Mouse (Mus musculus): ENCODE data around the gene Cux2. TPM values are rescaled to one million over a fixed set of nuclear protein-coding genes. Genes with fewer than 3 reads are reported as not detected.
A peak's percentile ranks its signal among the peaks of the same experiment; 100 is the strongest.

Cux2 gene
- polyA plus RNA-seq, 1 experiment from 2014 or later = 7.1 TPM

DNA sequence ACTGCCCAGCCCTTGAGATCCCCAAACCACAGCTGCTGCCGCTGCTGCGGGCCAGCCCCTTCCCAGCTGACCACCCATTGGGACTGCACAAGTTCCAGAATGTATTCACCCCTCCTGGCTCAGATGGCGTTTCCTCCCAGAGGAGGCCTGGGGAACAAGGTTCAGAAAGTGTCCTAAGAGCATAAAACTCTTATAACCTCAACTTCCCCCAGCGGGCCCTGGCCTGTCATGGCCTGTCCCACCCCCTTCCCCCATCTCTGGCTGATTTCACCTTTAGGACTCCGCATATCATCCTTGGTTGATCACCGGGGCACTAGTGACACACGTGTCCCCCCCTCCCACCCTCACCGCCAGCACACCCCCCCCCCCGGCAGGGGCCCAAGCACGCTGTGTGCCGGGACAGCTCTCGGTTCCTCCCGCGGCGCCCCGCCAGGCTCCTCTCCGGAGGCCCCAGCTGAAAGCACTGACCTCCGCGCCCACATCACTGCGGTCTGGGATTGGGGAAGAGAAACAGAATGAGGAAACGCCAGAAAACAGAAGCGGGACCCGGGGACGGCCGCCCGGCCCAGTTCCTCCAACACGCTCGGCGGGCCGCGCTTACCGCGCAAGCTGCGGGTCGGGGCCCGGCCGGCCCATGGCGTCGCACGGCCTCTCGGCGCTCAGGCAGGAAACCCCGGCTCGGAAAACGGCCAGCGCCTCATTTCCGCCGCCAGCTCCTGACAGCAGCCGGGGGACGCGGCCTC lies 213.8 kb downstream of the Cux2 start:
- Histone ChIP-seq H3K36me3 (no peaks in the 10 kb centered on the region), H3K4me1 (replicated peaks) (peaks cover 56% of the 10 kb centered on the region), H3K9me3 (no peaks in the 10 kb centered on the region), H3K4me3 (replicated peaks) (peak overlapping the region; percentile 79), H3K4me2 (replicated peaks) (peak overlapping the region; percentile 90), H3K27ac (peak overlapping the region; percentile 86), H3K27me3 (replicated peaks) (no peaks in the 10 kb centered on the region), H3K9ac (peak overlapping the region; percentile 77)
- peak; percentile 29 for ATAC-seq
- WGBS = under 1% methylated on average over 49 of the region's 51 CpGs

DNA sequence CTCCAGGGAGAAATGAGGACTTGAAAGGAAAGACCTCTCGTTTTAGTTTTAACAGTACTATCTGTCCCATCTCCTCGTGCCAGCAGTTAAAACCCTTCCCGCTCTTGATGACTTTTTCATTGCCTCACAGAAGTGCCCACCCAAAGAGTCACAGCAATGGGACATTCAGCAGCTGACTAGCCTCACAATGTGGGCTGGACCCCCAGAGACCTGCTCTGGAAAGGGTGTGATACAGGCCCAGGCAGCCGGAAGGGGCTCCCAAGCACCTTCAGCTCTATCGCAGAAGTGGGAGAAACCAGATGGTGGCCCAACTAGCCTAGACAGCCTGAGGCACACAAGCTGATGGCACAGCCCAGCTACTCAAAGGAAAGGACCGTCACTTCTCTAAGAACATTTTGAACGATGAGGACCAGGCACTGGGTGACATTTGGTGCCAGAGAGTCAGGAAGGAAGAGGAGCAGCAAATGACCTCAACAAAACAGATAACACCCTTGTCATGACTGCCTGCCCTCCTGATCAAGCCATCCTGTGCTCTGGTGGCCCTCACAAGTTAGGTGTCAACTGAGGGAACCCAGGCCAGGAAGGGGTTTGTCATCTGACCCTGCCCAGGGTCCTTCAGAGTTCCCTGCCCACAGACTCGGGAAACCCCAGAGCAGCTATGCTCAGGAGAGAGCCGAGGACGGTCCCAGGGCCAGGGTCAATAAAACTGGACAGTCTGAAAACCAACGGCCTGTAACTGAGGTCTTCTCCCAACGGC lies 214.7 kb downstream of the Cux2 start:
- no peak for ATAC-seq
- Histone ChIP-seq H3K9me3 (no peaks in the 10 kb centered on the region), H3K27ac (peak overlapping the region; percentile 86; the same call in 1 of the 2 replicates), H3K9ac (peak overlapping the region; percentile 77), H3K27me3 (replicated peaks) (no peaks in the 10 kb centered on the region), H3K4me1 (replicated peaks) (peaks cover 56% of the 10 kb centered on the region), H3K4me3 (replicated peaks) (peak overlapping the region; percentile 79), H3K36me3 (no peaks in the 10 kb centered on the region), H3K4me2 (replicated peaks) (peak overlapping the region; percentile 90)
- 33% methylated on average over 12 of the region's 12 CpGs for WGBS

DNA sequence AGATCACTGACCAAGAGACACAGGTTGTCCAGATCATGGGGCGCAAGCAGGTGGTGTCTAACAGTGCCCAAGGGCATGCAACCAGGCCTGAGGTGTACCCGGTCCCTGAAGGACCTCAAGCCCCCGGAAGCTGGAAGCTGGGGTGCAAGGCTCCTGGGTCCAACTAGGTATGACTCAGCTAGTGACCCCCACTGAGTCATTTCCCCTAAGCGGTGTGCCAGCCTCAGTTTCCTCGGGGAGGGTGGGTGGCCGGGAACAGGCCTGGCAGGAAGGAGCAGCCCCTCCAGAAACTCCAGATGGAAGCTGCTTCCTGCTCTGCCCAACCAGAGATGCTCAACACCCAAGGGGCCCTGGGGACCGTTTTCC lies 215.7 kb downstream of the Cux2 start:
- Histone ChIP-seq H3K4me3 (replicated peaks) (peak overlapping the region; percentile 8; the same call in 1 of the 2 replicates), H3K27me3 (replicated peaks) (no peaks in the 10 kb centered on the region), H3K4me2 (replicated peaks) (peak overlapping the region; percentile 90), H3K27ac (peak overlapping the region; percentile 15; the same call in 1 of the 2 replicates), H3K4me1 (replicated peaks) (peaks cover 58% of the 10 kb centered on the region), H3K36me3 (no peaks in the 10 kb centered on the region), H3K9me3 (no peaks in the 10 kb centered on the region), H3K9ac (no peak overlapping the region)
- no peak for ATAC-seq
- 61% methylated on average over 7 of the region's 7 CpGs for WGBS

DNA sequence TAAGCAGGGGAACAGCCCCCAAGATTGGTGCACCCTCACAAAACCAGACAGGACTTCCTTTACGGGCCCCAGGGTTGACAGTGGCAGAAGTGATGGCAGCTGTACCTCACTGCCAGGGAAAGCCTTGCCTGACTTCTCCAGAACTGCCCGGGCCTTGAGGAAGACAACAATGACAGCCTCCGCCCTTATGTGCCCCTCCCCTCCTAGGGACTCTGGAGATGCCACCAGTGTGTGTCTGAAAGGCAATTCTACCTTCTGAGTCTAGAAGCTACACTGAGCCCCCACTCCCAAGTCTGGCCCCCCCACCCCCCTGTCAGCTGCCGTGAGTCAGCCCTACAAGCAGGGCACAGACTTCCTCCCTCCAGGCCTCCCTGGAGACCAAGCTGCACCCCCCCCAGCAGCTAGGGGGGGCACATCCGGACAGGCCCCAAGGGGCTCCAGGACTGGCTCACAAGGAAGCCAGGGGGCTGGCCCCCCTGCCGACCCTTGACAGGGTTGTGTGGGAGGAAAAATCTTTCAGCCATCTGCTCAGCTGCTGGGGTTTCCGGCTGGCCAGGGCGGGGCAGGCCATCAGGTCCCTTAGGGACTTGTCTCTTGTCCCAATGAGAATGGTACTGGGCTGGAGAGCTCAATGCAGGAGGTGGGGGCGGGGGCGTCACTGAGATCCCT lies 216.2 kb downstream of the Cux2 start:
- peak overlapping the region; percentile 32 for H3K27ac ChIP-seq
- H3K4me1 ChIP-seq (replicated peaks) = peaks cover 61% of the 10 kb centered on the region
- no peaks in the 10 kb centered on the region for H3K9me3 ChIP-seq
- H3K9ac ChIP-seq = 0 out of 2 replicates have a peak overlapping the region, but pooled peaks have one; percentile 17
- H3K27me3 ChIP-seq (replicated peaks) = no peaks in the 10 kb centered on the region
- 37% methylated on average over 10 of the region's 10 CpGs for WGBS
- peak overlapping the region; percentile 8; the same call in 1 of the 2 replicates for H3K4me3 ChIP-seq (replicated peaks)
- no peak for ATAC-seq
- H3K36me3 ChIP-seq = no peaks in the 10 kb centered on the region
- H3K4me2 ChIP-seq (replicated peaks) = peak overlapping the region; percentile 90

DNA sequence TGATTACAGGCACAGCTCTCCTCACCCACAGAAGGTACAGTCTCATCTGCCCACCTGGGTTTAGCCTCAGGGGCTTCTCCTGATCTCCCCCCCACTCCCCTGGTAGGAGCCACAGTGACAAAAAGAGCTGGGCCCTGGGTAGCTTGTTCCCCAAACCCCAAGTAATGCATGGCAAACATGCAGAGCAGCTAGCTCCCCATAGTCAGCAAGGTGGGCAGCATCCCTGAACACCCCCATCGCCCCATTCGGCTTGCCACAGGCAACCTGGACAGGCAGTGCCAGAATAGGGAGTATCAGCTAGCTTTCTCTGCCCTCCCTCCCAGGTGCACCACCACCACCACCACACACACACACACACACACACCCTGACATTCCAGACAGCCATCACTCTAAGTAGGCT lies 216.7 kb downstream of the Cux2 start:
- 0 out of 2 replicates have a peak overlapping the region, but pooled peaks have one; percentile 51 for H3K27ac ChIP-seq
- ATAC-seq = no peak
- no peak overlapping the region for H3K4me3 ChIP-seq (replicated peaks)
- H3K9me3 ChIP-seq = no peaks in the 10 kb centered on the region
- no peaks in the 10 kb centered on the region for H3K36me3 ChIP-seq
- 98% methylated on average over 2 of the region's 2 CpGs for WGBS
- peaks cover 60% of the 10 kb centered on the region for H3K4me1 ChIP-seq (replicated peaks)
- no peaks in the 10 kb centered on the region for H3K27me3 ChIP-seq (replicated peaks)
- no peak overlapping the region for H3K9ac ChIP-seq
- H3K4me2 ChIP-seq (replicated peaks) = peak overlapping the region; percentile 90

DNA sequence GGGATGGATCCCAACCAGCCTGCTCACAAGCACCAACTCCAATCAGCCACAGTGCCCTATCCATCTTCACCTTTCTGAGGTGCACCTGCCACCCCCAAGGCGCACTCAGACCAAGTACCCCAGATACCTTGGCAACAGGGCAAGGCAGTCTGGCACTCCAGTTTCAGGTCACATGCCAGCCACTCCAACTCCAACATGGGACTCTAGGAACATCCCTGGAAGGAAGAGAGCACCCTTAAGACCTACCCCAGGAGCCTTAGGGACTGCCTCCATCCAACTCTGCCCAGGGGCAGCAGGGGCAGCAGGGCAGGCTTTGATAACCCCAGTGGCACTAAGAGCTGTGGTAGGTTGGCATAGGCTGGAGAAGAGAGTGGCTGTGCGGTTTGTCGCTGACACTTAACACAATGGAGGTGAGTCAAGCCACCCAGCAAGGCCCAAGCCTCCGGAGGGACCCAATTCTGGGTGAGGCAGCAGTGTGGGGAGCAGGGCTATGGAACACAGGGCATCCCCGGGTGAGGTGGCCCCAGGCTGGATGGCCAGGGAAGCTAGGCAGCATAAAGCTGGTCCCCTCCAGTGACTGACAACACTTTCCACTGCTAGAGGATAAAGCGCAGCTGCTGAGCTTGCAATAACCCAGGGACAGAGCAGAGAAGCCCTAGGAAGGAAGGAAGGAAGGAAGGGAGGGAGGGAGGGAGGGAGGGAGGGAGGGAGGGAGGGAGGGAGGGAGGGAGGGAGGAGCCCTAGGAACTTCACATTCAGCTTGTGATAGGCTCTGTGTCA lies 217.3 kb downstream of the Cux2 start:
- no peaks in the 10 kb centered on the region for H3K27me3 ChIP-seq (replicated peaks)
- 68% methylated on average over 6 of the region's 6 CpGs for WGBS
- H3K4me1 ChIP-seq (replicated peaks) = peaks cover 54% of the 10 kb centered on the region
- no peak for ATAC-seq
- H3K9me3 ChIP-seq = no peaks in the 10 kb centered on the region
- H3K27ac ChIP-seq = no peak overlapping the region
- H3K4me2 ChIP-seq (replicated peaks) = no peak overlapping the region; the same call in 1 of the 2 replicates
- H3K9ac ChIP-seq = no peak overlapping the region
- H3K4me3 ChIP-seq (replicated peaks) = no peak overlapping the region
- H3K36me3 ChIP-seq = no peaks in the 10 kb centered on the region

DNA sequence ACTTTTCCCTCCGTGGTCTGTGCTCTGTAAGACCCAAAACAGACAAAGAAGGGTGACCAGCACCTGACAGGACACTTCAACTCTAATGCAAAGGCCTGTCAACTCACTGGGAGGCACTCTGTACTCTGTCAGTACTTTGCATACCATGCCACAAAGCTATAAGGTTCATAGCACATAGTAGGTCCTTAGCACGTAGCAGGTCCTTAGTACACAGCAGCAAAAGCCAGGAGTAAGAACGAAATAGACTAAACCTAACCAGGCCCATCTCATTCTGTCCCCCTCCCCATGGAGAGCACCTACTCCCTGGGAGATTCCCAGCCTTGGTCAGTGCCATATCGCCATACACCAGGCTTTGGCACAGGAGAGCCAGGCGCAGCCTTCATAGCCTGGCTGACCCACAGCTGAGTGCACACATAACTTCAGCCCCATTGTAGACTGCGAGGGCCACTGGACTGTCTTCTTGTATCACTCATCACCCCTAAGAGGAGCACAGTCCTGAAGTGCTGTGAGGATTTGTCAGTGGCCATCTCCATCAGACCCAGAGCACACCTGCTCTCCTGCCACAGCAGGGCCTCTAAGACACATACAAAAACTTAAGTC lies 218.8 kb downstream of the Cux2 start:
- Histone ChIP-seq H3K4me3 (replicated peaks) (no peak overlapping the region), H3K9ac (no peak overlapping the region), H3K36me3 (0 out of 2 replicates have a peak, but pooled peaks cover 2% of the 10 kb centered on the region), H3K4me1 (replicated peaks) (peaks cover 50% of the 10 kb centered on the region), H3K9me3 (no peaks in the 10 kb centered on the region), H3K27me3 (replicated peaks) (no peaks in the 10 kb centered on the region), H3K4me2 (replicated peaks) (no peak overlapping the region), H3K27ac (no peak overlapping the region)
- 92% methylated on average over 6 of the region's 6 CpGs for WGBS
- ATAC-seq = no peak

DNA sequence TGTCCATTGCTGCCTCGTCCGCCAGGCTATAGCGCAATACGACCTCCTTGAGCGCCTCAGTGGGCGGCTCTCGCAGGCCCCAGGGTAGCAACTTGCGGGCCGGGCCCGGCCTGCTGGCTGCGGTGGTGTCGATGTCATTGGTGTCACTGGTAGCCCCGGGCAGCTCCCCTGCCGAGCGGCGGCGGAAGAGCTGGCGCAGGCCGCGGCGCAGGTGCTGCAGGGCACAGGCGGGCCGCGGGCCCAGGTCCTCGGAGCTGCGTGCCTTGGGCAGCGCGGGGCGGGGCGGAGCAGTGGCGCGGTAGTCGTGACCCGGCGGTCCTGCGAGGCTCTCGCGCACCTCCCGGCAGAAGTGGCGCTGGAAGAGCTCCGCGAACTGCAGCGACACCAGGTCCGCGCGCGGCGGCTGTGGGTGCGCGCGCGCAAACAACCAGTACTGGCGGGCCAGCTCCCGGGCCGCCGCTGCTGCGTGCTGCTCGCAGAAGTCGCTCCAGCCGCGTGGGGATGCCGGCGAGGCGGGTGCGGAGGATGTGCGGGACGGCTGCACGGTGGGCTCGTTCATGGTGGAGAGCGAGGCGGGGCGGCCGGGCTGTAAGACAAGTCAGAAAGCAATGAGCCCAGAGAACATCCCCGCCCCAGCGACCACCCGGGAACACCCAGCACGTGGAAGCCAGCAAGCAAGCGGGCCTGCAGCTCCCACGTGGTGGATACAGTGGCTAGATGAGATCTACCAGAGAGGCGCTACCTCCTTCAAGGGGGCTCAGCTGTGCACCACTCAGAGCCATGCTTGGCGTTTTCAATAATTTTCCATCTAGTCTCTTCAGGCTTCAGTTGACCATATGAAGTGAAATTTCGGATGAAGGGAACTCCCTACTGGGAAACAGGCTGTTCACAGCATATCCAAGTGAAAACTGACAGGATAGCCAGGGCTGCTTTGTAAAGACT lies 221.1 kb downstream of the Cux2 start:
- Histone ChIP-seq H3K4me1 (replicated peaks) (peaks cover 35% of the 10 kb centered on the region), H3K4me3 (replicated peaks) (peak overlapping the region; percentile 34), H3K27me3 (replicated peaks) (no peaks in the 10 kb centered on the region), H3K9ac (peak overlapping the region; percentile 28; the same call in 1 of the 2 replicates), H3K4me2 (replicated peaks) (peak overlapping the region; percentile 74), H3K9me3 (no peaks in the 10 kb centered on the region), H3K27ac (no peak overlapping the region), H3K36me3 (0 out of 2 replicates have a peak, but pooled peaks cover 2% of the 10 kb centered on the region)
- peak; percentile 47 for ATAC-seq
- WGBS = 15% methylated on average over 82 of the region's 82 CpGs

DNA sequence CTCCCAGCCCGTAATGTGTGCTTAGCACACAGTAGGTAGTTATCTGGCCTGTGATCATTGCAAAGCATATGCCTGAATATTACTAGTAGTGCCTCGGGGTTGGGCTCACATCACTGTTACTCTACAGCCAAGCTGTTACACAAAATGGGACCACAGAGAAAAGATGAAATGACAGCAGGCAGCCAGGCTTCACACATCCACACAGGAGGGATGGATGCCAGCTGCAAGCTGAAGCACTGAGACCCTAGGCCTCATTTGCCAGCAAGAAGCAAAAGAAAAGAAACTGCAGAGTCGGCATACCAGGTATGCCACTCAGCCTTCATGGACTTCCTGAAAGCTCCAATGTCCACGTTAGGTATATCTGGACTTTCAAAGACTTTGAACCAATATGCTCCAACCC lies 222.0 kb downstream of the Cux2 start:
- Histone ChIP-seq H3K27ac (no peak overlapping the region), H3K36me3 (peaks cover 2% of the 10 kb centered on the region; the same call in 1 of the 2 replicates), H3K4me1 (replicated peaks) (peaks cover 27% of the 10 kb centered on the region), H3K9me3 (no peaks in the 10 kb centered on the region), H3K4me2 (replicated peaks) (no peak overlapping the region), H3K9ac (no peak overlapping the region), H3K4me3 (replicated peaks) (no peak overlapping the region), H3K27me3 (replicated peaks) (no peaks in the 10 kb centered on the region)
- no peak for ATAC-seq
- 87% methylated on average over 4 of the region's 4 CpGs for WGBS

DNA sequence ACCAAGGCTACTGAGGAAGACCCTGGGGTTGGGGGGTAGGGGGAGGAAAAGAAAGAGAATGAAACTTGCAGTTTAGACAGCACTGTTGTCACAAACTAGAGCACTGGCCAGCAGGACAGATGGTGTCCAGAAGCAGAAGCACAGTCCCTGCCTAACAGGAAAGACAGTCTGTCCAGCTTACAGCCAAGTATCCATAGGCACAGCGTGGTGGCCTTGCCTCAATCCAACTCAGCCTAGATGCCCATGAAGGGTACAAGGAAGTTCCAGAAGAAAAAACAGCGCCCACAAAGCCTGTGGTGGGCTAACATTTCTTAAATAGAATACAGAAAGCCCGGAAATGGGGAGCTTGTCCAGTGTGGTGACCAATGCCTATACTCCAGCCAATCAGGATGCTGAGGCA lies 224.3 kb downstream of the Cux2 start:
- Histone ChIP-seq H3K9me3 (no peaks in the 10 kb centered on the region), H3K36me3 (peaks cover 2% of the 10 kb centered on the region; the same call in 1 of the 2 replicates), H3K27ac (no peak overlapping the region), H3K9ac (no peak overlapping the region), H3K27me3 (replicated peaks) (no peaks in the 10 kb centered on the region), H3K4me3 (replicated peaks) (no peak overlapping the region), H3K4me2 (replicated peaks) (no peak overlapping the region), H3K4me1 (replicated peaks) (peaks cover 19% of the 10 kb centered on the region)
- no peak for ATAC-seq
- 94% methylated on average over 3 of the region's 3 CpGs for WGBS
